Mouse (Mus musculus): ENCODE measurements around the gene Ppif.

DNA sequence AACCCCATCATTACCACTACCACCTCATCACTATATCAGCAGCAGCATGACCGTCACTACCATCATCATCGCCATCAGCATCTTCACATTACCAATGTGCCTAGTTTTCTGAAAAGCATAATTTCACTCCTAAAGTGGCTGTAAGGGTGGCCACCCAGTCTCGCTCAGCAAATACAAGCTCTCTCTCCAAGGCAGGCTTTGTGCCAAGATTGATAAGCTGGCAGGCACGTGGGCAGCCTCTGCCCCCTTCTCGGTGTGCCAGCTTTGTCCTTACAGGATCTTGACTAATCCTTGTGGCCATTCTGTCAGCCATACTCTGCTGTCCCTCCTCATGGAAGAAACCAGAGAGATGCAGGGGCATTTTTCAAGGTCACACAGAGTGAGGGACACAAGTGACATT lies 49.0 kb downstream of the Ppif start:
- TF ChIP-seq POLR2A (IDR thresholded peaks at IDR 0.05; ENCODE audit: borderline replicate concordance, extremely low read depth, low read depth, low read length) = no peak
- TF ChIP-seq CTCF (IDR thresholded peaks at IDR 0.05; ENCODE audit: insufficient read depth, low read length) = no peak
